Mouse (Mus musculus) spleen, adult 2 months (tissue): Measurements from ENCODE around the gene Rab5b. TPM values are rescaled to one million over a fixed set of nuclear protein-coding genes. Genes with fewer than 3 reads are reported as not detected.

Experiments used
- DNase-seq, 2 experiments: peaks; one replicate each; pipeline versions ENCODE4 v3.0.0 to v3.0.0-alpha.2; 2012 to 2021; ENCODE audit warnings: low spot score in 2 of 2, low read depth in 1 of 2
- H3K27ac ChIP-seq: fragments of 200-500 bp; 2 replicates; pipeline ENCODE4 v1.5.1; 2012; ENCODE audit warnings: low read length, inconsistent platforms; ENCODE audit not compliant: insufficient read depth
- H3K27me3 ChIP-seq: fragments of 200-500 bp; 2 replicates; pipeline ENCODE4 v1.6.1; 2012; ENCODE audit warnings: mild to moderate bottlenecking, moderate library complexity, low read length, inconsistent platforms; ENCODE audit not compliant: control insufficient read depth, insufficient read depth
- H3K36me3 ChIP-seq: fragments of 200-500 bp; 2 replicates; pipeline ENCODE4 v1.6.1; 2012; ENCODE audit warnings: mild to moderate bottlenecking, low read length, inconsistent platforms; ENCODE audit not compliant: control insufficient read depth, insufficient read depth
- H3K4me1 ChIP-seq: fragments of 200-500 bp; 2 replicates; pipeline ENCODE4 v1.6.1; 2011; ENCODE audit warnings: inconsistent platforms; ENCODE audit not compliant: control insufficient read depth, insufficient read depth, insufficient read length
- H3K4me3 ChIP-seq: fragments of 200-500 bp; 2 replicates; pipeline ENCODE4 v1.5.1; 2011; ENCODE audit warnings: mild to moderate bottlenecking, inconsistent platforms; ENCODE audit not compliant: insufficient read depth, insufficient read length; ENCODE audit errors: extremely low read depth
- CTCF ChIP-seq: fragments of 200-500 bp; IDR thresholded peaks from 2 replicates; pipeline ENCODE4 v1.5.1; 2011; ENCODE audit warnings: mild to moderate bottlenecking, inconsistent platforms; ENCODE audit not compliant: insufficient read depth, insufficient read length, insufficient replicate concordance; ENCODE audit errors: extremely low read depth
- POLR2A ChIP-seq: fragments of 200-500 bp; IDR thresholded peaks from 2 replicates; pipeline ENCODE4 v1.6.1; 2011; ENCODE audit warnings: low read depth, low read length, inconsistent platforms
- WGBS: fragments of 180-500 bp; shearing (Covaris S2); methylation state at CpG from one replicate; pipeline ENCODE4 v1.1.7; 2018; 5-methylcytosine and 5-hydroxymethylcytosine counted together
- polyA plus RNA-seq: library from polyadenylated mRNA; depleted of rRNA; stranded (reverse); fragments of >200 nt; gene quantifications from 2 replicates; pipeline ENCODE4 v1.2.3, GENCODE M21; 2012

The Rab5b gene
- polyA plus RNA-seq, 1 experiment = 43.3 TPM

DNA sequence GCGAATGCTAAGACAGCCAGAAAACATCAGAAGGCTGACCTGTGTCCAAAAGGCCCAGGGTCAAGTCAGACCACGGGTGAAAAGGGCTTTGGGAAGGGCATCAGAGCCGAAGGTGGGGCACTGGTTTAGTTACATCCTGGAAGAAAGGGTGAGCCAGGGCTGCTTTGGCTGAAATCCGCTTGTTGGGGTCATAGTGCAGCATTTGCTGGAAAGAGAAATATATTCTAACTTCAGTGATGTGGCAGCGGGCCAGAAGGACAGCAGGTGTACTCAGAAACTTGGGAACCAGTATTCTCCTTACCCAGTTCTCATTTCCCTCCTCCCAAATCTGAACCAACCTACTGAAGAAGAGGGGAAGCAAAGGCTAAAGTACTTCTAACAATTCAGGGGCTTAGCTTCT lies 2.9 kb upstream of the Rab5b start:
- whole genome bisulfite sequencing = 87% methylated on average over 5 of the region's 5 CpGs
- TF ChIP-seq POLR2A (no peak), CTCF (no peak)
- H3K4me3 ChIP-seq = no peak overlapping the region
- no peaks in the 10 kb centered on the region for H3K27me3 ChIP-seq
- peaks cover 7% of the 10 kb centered on the region; the same call in 1 of the 2 replicates for H3K4me1 ChIP-seq
- no peak for DNase-seq
- peaks cover 10% of the 10 kb centered on the region for H3K36me3 ChIP-seq
- no peak overlapping the region for H3K27ac ChIP-seq

DNA sequence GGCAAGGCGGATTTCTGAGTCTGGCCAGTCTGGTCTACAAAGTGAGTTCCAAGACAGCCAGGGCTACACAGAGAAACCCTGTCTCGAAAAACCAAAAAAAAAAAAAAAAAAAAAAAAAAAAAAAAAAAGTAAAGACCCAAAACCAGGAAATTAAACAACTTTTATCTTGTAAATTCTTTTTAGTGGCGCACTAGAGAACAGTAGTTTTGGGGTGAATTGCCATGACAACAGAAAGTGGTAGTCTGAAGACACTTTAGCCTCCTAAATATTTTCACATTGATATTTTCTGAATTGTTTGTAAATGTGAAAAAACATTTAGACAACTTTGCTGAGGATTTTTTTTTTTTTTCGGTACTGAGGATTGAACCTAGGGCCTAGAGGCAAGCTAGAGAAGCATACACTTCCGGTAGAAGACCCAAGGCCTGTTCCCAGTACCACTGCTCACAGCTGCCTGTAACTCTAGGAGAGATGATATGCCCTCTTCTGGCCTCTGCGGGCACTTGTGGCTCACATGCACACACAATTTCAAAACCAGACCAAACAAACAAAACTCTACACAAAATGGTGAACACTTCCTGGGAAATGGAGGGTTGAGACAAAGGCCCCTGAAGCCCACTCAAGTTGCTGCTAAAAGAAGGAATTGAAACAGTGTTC lies 1.1 kb upstream of the Rab5b start:
- 0 out of 2 replicates have a peak overlapping the region, but pooled peaks have one; percentile 87 for H3K27ac ChIP-seq

DNA sequence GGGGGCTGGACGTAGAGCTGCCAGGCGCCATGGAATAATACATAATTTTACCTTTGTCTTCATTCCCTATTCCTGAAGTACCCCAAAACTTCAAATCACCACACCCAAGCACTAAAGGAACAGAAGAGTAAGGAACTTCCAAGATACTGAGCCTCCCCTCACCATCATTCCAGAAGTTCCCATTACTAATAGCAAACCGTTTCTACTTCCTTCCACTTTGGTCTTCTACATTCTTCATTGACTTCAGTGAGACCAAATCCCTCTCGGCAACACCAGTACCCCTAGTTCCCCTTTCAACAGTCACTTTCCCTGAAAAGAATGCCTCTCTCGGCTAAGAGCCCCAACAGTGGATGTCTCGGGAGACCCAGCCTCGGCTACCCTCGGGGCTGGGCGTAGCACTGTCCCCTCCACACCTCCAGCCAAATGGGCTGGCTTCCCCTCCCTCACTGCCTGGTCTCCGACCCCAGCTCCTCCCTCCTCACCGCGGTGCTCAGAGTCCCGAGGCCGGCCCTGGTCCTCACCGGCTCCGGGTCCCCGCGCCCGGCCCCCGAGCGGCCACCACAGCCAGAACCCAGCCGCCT lies 563 bp downstream of the Rab5b start:
- Histone ChIP-seq H3K36me3 (peaks cover 5% of the 10 kb centered on the region), H3K4me3 (peak overlapping the region; percentile 83), H3K27me3 (no peaks in the 10 kb centered on the region), H3K27ac (peak overlapping the region; percentile 92), H3K4me1 (peaks cover 7% of the 10 kb centered on the region; the same call in 1 of the 2 replicates)
- WGBS = under 1% methylated on average over 21 of the region's 22 CpGs
- TF ChIP-seq POLR2A (no peak), CTCF (no peak)
- no peak for DNase-seq

More for the DNA sequence above, 1.1 kb upstream of the Rab5b start:
- Histone ChIP-seq H3K27me3 (no peaks in the 10 kb centered on the region), H3K4me3 (no peak overlapping the region), H3K36me3 (peaks cover 10% of the 10 kb centered on the region), H3K4me1 (peaks cover 7% of the 10 kb centered on the region; the same call in 1 of the 2 replicates)
- TF ChIP-seq CTCF = no peak
- TF ChIP-seq POLR2A = no peak
- 81% methylated on average over 6 of the region's 6 CpGs for WGBS
- no peak for DNase-seq

DNA sequence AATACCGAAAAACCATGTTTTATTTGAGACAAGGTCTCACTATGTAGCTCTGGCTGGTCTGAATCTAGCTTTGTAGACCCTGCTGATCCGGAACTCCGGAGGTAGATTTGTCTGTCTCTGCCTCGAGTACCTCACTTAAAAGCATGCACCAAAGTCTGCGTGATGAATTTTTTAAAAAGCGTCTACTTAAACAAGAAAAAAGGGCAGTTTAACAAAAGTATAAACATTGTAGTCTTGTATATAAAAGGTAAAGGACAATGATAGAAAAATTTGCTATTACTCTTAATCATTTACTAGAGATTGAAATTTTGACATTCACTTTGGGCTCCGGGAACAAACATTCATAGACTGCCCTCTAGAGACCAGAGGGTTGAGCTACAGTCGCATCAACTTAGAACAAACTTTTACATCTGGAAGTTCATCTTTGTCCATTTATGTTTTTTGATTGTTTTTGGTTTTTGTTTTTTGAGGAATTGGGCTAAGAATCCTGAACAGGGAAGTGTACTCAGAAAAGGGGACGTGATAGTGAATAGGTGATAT lies 21.5 kb downstream of the Rab5b start:
- TF ChIP-seq POLR2A = no peak
- peak; percentile 25; the same call in 1 of the 2 replicates for TF ChIP-seq CTCF
- 1% methylated on average over 9 of the region's 9 CpGs for WGBS
- peak overlapping the region; percentile 78 for H3K4me3 ChIP-seq
- H3K27ac ChIP-seq = peak overlapping the region; percentile 89
- H3K4me1 ChIP-seq = peaks cover 5% of the 10 kb centered on the region; the same call in 1 of the 2 replicates
- DNase-seq = peak; percentile 29 to 41
- peaks cover 6% of the 10 kb centered on the region for H3K36me3 ChIP-seq
- H3K27me3 ChIP-seq = no peaks in the 10 kb centered on the region

DNA sequence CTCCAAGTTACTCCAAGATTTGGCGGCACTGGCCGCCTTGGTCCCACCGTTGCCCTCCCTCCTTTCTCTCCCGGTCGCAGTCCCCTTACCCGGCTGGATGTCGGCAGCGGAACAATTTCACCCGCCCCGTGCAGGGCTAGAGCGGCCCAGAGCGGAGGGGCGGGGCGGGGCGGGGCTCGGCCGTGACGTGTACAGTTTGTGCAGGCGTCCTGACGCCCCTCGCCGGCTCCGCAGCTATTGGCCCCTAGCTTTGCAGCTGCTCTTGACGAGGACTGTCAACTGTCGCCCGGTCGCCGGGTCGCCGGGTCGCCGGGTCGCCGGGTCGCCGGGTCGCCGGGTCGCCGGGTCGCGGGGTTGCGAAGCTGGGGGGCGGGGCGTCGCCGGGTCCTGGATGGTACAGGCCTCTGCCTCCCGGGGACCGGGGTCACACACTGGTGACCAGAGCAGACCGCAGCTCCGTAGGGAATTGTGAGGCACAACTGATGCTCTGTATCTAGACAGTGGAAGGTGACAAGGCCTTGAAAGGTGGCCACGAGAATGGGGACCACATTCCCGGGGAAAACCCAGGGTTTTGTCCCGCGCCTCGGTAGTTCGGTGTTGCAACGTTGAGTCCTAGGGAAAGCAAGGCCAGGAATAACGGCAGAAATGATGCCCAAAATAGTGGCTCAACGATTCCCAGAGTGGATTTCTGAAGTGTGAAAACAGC lies 22.1 kb downstream of the Rab5b start, which contains the start of gene Suox:
Suox (minus strand) TSS at position 311 of the 706 bp plus-strand sequence.
- 1% methylated on average over 60 of the region's 60 CpGs for WGBS

DNA sequence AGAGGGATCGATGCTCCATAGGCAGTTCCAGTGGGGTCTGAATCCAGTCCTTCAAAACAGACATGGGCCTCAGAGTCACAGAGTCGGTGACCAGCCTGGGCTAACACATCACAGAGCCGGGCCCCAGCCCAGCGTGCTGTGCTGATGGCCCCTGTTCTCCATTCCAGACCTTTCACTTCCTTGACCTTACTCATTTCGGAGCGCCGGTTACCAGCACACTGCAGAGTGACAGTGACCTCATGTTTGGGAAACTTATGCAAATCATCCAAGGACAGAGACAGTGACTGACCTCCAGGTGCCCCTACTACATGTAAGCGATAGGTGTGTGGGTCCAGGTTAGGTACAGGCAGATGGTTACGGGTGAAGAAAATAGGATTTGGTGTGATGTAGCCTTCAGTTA lies 24.9 kb downstream of the Rab5b start:
- no peak overlapping the region for H3K4me3 ChIP-seq
- H3K27ac ChIP-seq = no peak overlapping the region
- H3K4me1 ChIP-seq = peaks cover 11% of the 10 kb centered on the region
- TF ChIP-seq CTCF (no peak), POLR2A (no peak)
- peaks cover 4% of the 10 kb centered on the region for H3K36me3 ChIP-seq
- no peak for DNase-seq
- H3K27me3 ChIP-seq = 0 out of 2 replicates have a peak, but pooled peaks cover under 1% of the 10 kb centered on the region
- 95% methylated on average over 9 of the region's 9 CpGs for WGBS

More for the DNA sequence above, 22.1 kb downstream of the Rab5b start, which contains the start of gene Suox:
- peak; percentile 50 to 80 for DNase-seq
- no peaks in the 10 kb centered on the region for H3K27me3 ChIP-seq
- H3K4me3 ChIP-seq = peak within 1 kb of the TSS; percentile 78
- peaks cover 4% of the 10 kb centered on the region for H3K36me3 ChIP-seq
- peak within 1 kb of the TSS; percentile 89 for H3K27ac ChIP-seq
- peaks cover 9% of the 10 kb centered on the region for H3K4me1 ChIP-seq
- TF ChIP-seq CTCF = no peak
- TF ChIP-seq POLR2A = 0 out of 2 replicates have a peak, but pooled peaks have one; percentile 6
